8 mouse cellular contexts compared by ENCODE assay signal in genomic region chr16:84735166-84736105, GRCm38 (mm10). TPM values are rescaled to one million over a fixed set of nuclear protein-coding genes. Genes with fewer than 3 reads are reported as not detected.
DNase-seq lines count a peak whose midpoint lies in the region; ATAC-seq lines count a peak whose summit lies in the region.

Mrpl39 (minus strand) TSS chr16:84735742.

- H3K36me3 ChIP-seq in hindbrain, embryonic 12.5 days = peaks cover 15% of the 10 kb centered on the region

- H3K27me3 ChIP-seq in hindbrain, embryonic 12.5 days = no peaks in the 10 kb centered on the region

- 2% methylated on average over 66 of the region's 66 CpGs for WGBS in hindbrain, embryonic 12.5 days

- peak within 1 kb of the TSS; percentile 78 for H3K4me3 ChIP-seq in hindbrain, embryonic 12.5 days

- peak; percentile 99 for DNase-seq in Muller cell, postnatal 12 days (ENCODE audit: inconsistent ontology term)
- peak; percentile 94 for DNase-seq in cerebellum, adult 9-11 months
- peak; percentile 83 to 99 for DNase-seq in frontal cortex, adult 2 months (ENCODE audit: extremely low spot score in 1 of 2, low spot score in 1 of 2)
- peak; percentile 98 to 99 for DNase-seq in layer of hippocampus, postnatal 14 days (ENCODE audit: low spot score in 2 of 2)
- DNase-seq in lung, postnatal 14 days = peak; percentile 98
- DNase-seq in retina, adult 2 months (ENCODE audit: low read depth, low spot score) = peak; percentile 96
- DNase-seq in thymus, postnatal 36 days = peak; percentile 93 to 98

- H3K9me3 ChIP-seq in hindbrain, embryonic 12.5 days (replicated peaks) = no peaks in the 10 kb centered on the region

- H3K9ac ChIP-seq in hindbrain, embryonic 12.5 days = peak within 1 kb of the TSS; percentile 79

- H3K4me2 ChIP-seq in hindbrain, embryonic 12.5 days (replicated peaks) = peak within 1 kb of the TSS; percentile 62

- H3K4me1 ChIP-seq in hindbrain, embryonic 12.5 days = peaks cover 5% of the 10 kb centered on the region

- peak within 1 kb of the TSS; percentile 37 for H3K27ac ChIP-seq in hindbrain, embryonic 12.5 days

- peak; percentile 99 for ATAC-seq in hindbrain, embryonic 12.5 days (ENCODE audit: low FRiP score)

RNA-seq across cellular contexts. Expression of gene Mrpl39, which starts in this region (rescaled TPM):
- 24.1 and 24.6 TPM in 2 replicates for polyA plus RNA-seq in frontal cortex, adult 2 months (2012; rRNA removed)
- 42.7 and 47.0 TPM in 2 replicates for polyA plus RNA-seq in hindbrain, embryonic 12.5 days (2016; fragmentation: Nextera tagmentation; extraction: Ambion mirVana)
- 10 to 100 TPM; 21.3 to 22.8 TPM for total RNA-seq in layer of hippocampus, postnatal 14 days (2021)

Comparison
In these comparisons a context has a peak if more than half of its experiments do, and no peak if none do; other contexts are left out.
1. Peak in every context shown above with its lines: DNase-seq, ATAC-seq, H3K4me3 ChIP-seq and H3K27ac ChIP-seq.